Mouse (Mus musculus) lung, postnatal 0 days (tissue): Measurements from ENCODE around the gene Fat3. TPM values are rescaled to one million over a fixed set of nuclear protein-coding genes. Genes with fewer than 3 reads are reported as not detected.

Source experiments
- ATAC-seq: fragments of 200-750 bp; cut with Nextera tagmentation; 2 replicates; pipeline ENCODE4 v1.8.0; 2017; ENCODE audit warnings: moderate library complexity
- DNase-seq: peaks from one replicate; pipeline ENCODE4 v3.0.0-alpha.2; 2016; ENCODE audit warnings: low spot score
- H3K27ac ChIP-seq: fragments of 300-500 bp; sonication (generic); 2 replicates; pipeline ENCODE4 v1.5.1; 2014; ENCODE audit warnings: antibody characterized with exemption, mild to moderate bottlenecking, low read length, mixed read lengths
- H3K27me3 ChIP-seq: fragments of 300-500 bp; sonication (generic); replicated peaks from 2 replicates; pipeline ENCODE4 v1.6.1; 2014; ENCODE audit warnings: low read length, mixed read lengths; ENCODE audit not compliant: insufficient read depth
- H3K36me3 ChIP-seq: fragments of 300-500 bp; sonication (generic); 2 replicates; pipeline ENCODE4 v1.6.1; 2014; ENCODE audit warnings: low read length, mixed read lengths; ENCODE audit not compliant: insufficient read depth
- H3K4me1 ChIP-seq: fragments of 300-500 bp; sonication (generic); 2 replicates; pipeline ENCODE4 v1.6.1; 2014; ENCODE audit warnings: antibody characterized with exemption, low read depth, low read length, mixed read lengths; ENCODE audit not compliant: insufficient read depth
- H3K4me2 ChIP-seq: fragments of 300-500 bp; sonication (generic); replicated peaks from 2 replicates; pipeline ENCODE4 v1.6.1; 2014; ENCODE audit warnings: low read depth, mild to moderate bottlenecking, low read length, moderate library complexity, mixed read lengths
- H3K4me3 ChIP-seq: fragments of 300-500 bp; sonication (generic); 2 replicates; pipeline ENCODE4 v1.5.1; 2014; ENCODE audit warnings: low read depth, low read length
- H3K9ac ChIP-seq: fragments of 300-500 bp; sonication (generic); replicated peaks from 2 replicates; pipeline ENCODE4 v1.6.1; 2014; ENCODE audit warnings: low read depth, mild to moderate bottlenecking
- H3K9me3 ChIP-seq: fragments of 300-500 bp; sonication (generic); 2 replicates; pipeline ENCODE4 v1.6.1; 2016; ENCODE audit warnings: low read length, mixed read lengths
- CTCF ChIP-seq: IDR thresholded peaks from 2 replicates; pipeline ENCODE4 v1.5.1; 2016; ENCODE audit warnings: antibody characterized with exemption, mild to moderate bottlenecking
- EP300 ChIP-seq: IDR thresholded peaks from 2 replicates; pipeline ENCODE4 v1.6.1; 2016; ENCODE audit warnings: antibody characterized with exemption, mild to moderate bottlenecking, control low read depth
- WGBS: fragments of 180-500 bp; shearing (Covaris S2); extraction: QIAGEN DNeasy Blood & Tissue Kit; methylation state at CpG from one replicate; pipeline ENCODE4 v1.1.7; 2014; 5-methylcytosine and 5-hydroxymethylcytosine counted together
- polyA plus RNA-seq: library from polyadenylated mRNA; unstranded; fragments of >200 nt; fragmentation: Nextera tagmentation; extraction: Ambion mirVana; gene quantifications from 2 replicates; pipeline ENCODE4 v1.2.1, GENCODE M21; 2015

The Fat3 gene
- 0.77 and 0.78 TPM in 2 replicates for polyA plus RNA-seq

DNA sequence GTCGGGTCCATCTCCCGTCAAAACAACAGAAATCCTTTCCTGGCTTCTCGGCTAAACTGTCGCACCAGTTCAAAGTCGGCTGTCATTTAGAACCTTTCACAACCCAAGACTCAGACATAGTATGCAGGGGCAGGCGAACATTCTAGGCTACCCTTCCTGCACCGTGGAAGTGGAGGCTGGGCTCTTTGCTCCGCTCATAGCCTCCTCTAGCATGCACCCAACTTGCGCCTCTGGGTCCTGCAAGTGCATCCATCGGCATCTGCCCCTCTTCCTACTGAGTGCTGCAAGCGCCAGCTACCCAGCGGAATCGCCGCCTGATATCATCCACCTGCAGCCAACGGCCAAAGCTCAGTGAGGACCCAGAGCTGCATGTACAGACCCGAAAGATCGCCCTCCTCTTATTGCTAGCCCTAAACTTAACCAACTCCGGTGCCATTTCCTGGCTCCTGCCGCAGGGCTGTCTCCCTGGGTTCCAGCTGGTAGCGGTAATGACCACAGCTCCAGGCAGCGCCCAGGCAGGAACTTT is at the start of gene Fat3:
Gene Fat3, minus strand, starts transcription at position 100 of the 526 bp plus-strand sequence.
- no peaks in the 10 kb centered on the region for H3K36me3 ChIP-seq
- H3K27ac ChIP-seq, result no peak within 1 kb of the TSS
- H3K27me3 ChIP-seq, result peaks cover 23% of the 10 kb centered on the region
- TF ChIP-seq EP300 (no peak), CTCF (no peak)
- WGBS, result under 1% methylated on average over 21 of the region's 21 CpGs
- no peak within 1 kb of the TSS for H3K9ac ChIP-seq
- peak within 1 kb of the TSS; percentile 38 for H3K4me3 ChIP-seq
- peak within 1 kb of the TSS; percentile 68 for H3K4me2 ChIP-seq
- H3K4me1 ChIP-seq, result peaks cover 6% of the 10 kb centered on the region; the same call in 1 of the 2 replicates
- H3K9me3 ChIP-seq, result no peaks in the 10 kb centered on the region
- DNase-seq (no peak), ATAC-seq (no peak)

DNA sequence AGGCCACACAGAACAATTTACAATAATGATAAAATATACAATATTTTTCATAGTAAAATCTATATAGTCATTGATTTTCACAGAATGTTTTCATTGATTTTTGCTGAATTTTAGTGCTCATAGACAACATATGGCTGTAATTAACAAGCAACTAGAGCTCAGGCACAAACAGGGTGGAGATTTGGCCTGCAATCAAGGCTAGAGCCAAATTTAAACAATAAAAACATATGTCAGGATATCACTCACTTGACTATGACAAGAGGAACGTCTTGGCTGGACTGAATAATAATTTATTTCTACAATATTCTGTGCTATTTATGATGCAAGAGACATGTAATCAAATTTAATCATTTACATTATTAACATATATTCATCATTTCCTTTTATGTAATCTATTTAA is 31.8 kb upstream of the Fat3 start:
- Histone ChIP-seq H3K4me1 (no peaks in the 10 kb centered on the region), H3K9me3 (no peaks in the 10 kb centered on the region), H3K9ac (no peak overlapping the region), H3K27me3 (no peaks in the 10 kb centered on the region), H3K4me3 (no peak overlapping the region), H3K36me3 (no peaks in the 10 kb centered on the region), H3K4me2 (no peak overlapping the region), H3K27ac (no peak overlapping the region)
- WGBS, result 21% methylated on average over 1 of the region's 1 CpGs
- TF ChIP-seq CTCF (no peak), EP300 (no peak)
- DNase-seq, result no peak
- ATAC-seq, result no peak

DNA sequence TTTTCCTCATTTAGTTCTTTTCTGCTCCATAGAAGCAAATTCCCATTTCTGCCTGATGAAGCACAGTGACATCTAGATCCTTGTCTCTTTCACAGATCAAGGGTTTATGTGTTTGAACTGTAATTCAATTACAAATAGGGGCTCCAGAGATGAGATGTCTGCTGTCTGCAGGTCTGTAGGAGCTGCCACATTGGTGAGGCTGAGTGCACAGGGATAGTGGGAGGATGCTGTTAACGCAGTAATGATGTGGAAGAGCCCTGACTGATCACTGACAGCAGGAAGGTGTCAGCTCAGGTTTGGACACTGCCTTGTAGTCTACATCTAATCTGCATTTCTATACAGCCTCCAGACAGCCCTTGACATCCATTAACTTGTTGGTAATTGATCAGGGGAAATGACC is 16.5 kb upstream of the Fat3 start:
- H3K4me1 ChIP-seq, result no peaks in the 10 kb centered on the region
- DNase-seq (no peak), ATAC-seq (no peak)
- no peak overlapping the region for H3K9ac ChIP-seq
- H3K27ac ChIP-seq, result no peak overlapping the region
- H3K9me3 ChIP-seq, result no peaks in the 10 kb centered on the region
- 55% methylated on average over 1 of the region's 1 CpGs for WGBS
- no peak overlapping the region for H3K4me2 ChIP-seq
- no peaks in the 10 kb centered on the region for H3K36me3 ChIP-seq
- TF ChIP-seq EP300 (no peak), CTCF (no peak)
- H3K4me3 ChIP-seq, result no peak overlapping the region
- H3K27me3 ChIP-seq, result no peaks in the 10 kb centered on the region

DNA sequence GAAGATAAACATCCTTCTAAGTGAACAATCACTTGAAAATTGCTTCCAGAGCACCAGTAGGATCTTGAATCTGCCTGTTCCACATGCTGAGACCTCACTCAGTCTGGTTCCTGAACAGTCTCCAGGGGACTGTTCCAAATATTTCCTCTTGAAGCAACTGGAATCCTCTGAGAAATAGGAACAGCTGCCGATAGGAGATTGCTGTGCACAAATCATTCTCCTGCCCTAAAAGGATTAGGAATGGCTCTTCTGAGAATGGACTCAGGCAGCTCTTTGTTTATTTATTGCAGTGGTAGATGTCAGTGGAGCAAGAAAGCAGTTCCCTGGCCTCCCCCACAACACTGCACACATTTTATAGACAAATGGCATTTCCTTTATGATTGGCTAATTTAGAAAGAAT is 10.9 kb upstream of the Fat3 start:
- TF ChIP-seq CTCF, result no peak
- no peak for TF ChIP-seq EP300
- Histone ChIP-seq H3K27me3 (no peaks in the 10 kb centered on the region), H3K9me3 (no peaks in the 10 kb centered on the region), H3K4me1 (no peaks in the 10 kb centered on the region), H3K36me3 (no peaks in the 10 kb centered on the region), H3K9ac (no peak overlapping the region), H3K4me3 (no peak overlapping the region), H3K27ac (no peak overlapping the region), H3K4me2 (no peak overlapping the region)
- 29% methylated on average over 1 of the region's 1 CpGs for WGBS
- ATAC-seq, result 0 out of 2 replicates have a peak, but pooled peaks have one; percentile 16
- peak; percentile 15 for DNase-seq

DNA sequence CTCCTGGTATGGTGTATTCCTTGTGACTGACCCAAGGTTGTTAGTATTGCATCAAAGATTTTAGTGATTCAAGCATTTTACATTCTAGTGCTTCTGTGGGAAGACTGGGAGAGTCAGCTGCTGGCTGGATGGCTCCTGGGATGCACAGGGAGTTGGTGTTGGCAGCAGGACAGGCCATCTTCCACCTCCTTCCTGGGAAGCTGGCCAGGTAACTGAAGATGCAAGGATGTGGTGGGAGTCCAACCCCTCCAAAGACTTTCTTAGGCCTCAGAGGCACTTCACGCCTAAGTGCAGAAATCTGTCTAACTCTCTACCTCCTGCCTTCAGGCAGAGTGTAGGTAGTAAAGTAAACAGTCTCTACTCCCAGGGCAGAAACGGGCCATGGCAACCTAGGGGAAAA is 2.7 kb upstream of the Fat3 start:
- Histone ChIP-seq H3K9ac (no peak overlapping the region), H3K9me3 (no peaks in the 10 kb centered on the region), H3K27ac (no peak overlapping the region), H3K36me3 (no peaks in the 10 kb centered on the region), H3K27me3 (peaks cover 23% of the 10 kb centered on the region), H3K4me2 (no peak overlapping the region), H3K4me1 (peaks cover 6% of the 10 kb centered on the region; the same call in 1 of the 2 replicates), H3K4me3 (no peak overlapping the region)
- WGBS, result 40% methylated on average over 2 of the region's 2 CpGs
- DNase-seq (no peak), ATAC-seq (no peak)
- TF ChIP-seq EP300 (no peak), CTCF (no peak)

DNA sequence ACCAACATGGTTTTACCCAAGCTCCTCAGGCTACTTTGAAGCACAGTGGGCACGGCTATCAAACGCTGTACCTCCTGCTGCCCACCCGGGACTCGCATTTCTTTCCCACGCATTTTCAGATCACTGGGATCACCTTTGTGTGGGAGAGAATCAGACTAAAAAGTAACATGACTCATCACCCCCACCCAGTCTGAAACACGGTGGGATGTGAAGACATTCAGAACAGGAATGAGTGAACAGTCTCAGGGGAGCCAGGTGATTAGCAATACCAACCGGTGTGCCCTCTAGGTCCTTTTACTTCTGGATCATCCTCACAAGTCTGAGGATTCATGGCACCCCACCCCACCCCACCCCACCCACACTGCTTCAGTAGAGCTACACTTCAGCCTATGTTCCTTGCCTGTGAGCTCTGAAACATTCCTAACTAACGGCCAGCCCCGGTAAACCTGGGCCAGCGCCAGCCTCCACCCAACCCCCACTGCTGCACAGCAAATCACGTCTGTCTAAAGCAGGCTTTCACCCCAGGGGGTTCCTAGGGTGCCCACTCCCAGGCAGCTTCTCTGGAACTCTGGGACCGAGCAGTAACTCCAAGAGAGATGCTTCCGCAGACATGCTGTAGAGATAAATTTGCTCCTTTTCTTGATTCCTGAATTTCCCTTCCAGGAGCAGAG is 1.7 kb upstream of the Fat3 start:
- Histone ChIP-seq H3K9ac (no peak overlapping the region), H3K9me3 (no peaks in the 10 kb centered on the region), H3K36me3 (no peaks in the 10 kb centered on the region), H3K4me1 (peaks cover 6% of the 10 kb centered on the region; the same call in 1 of the 2 replicates), H3K27me3 (peaks cover 23% of the 10 kb centered on the region), H3K27ac (no peak overlapping the region), H3K4me2 (peak overlapping the region; percentile 68), H3K4me3 (no peak overlapping the region)
- ATAC-seq, result no peak
- no peak for DNase-seq
- no peak for TF ChIP-seq CTCF
- TF ChIP-seq EP300, result no peak
- WGBS, result 15% methylated on average over 13 of the region's 13 CpGs
